In the genomic region with DNA sequence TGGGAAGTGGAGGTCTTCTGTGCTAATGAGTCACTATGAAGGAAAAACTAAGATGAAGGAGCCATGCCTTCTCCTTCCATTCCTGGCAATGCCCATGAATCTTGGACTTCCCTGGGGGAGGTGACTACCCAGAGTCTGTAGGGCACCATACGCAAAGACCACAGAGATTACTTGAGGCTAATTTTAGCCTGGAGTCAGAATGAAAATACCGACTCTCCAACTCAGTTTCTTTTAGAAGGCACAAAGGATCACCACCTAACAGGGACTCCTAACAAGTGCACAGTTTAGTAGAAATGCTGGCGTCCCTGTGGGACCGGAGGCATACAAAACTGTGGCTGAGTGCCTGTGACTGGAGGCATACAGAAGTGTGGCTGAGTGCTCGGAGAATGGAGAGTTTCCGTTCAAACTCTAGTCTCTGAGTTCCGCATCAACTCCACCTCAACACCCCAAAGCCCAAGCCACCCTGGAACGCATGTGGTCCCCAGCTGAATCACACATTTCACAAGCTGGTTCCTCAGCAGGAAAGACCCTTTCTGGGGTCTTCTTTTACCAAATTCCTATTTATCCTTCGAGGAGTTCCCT, we compare ENCODE assay signal across 25 mouse cellular contexts. TPM values are rescaled to one million over a fixed set of nuclear protein-coding genes. Genes with fewer than 3 reads are reported as not detected.
DNase-seq lines count a peak whose midpoint lies in the region; ATAC-seq and TF ChIP-seq lines count a peak whose summit lies in the region.
"Had no signal": no experiment of that assay in that cellular context is flagged by ENCODE, and none has a peak within 500 bp of the region (broad histone marks: within the 10 kb centered on the region; RNA-seq: fewer than 3 reads in every experiment).

No protein-coding gene starts in this region.

- no peak for ATAC-seq in forebrain, embryonic 11.5 days (replicated peaks; ENCODE audit: low FRiP score)
- no peak for ATAC-seq in forebrain, embryonic 15.5 days (replicated peaks)
- no peak for ATAC-seq in heart, postnatal 0 days (ENCODE audit: insufficient read depth, low read depth)
- ATAC-seq in liver, embryonic 12.5 days: no peak
- ATAC-seq: midbrain, embryonic 15.5 days; Patski had no signal

- no peaks in the 10 kb centered on the region for H3K27me3 ChIP-seq in forebrain, embryonic 11.5 days (ENCODE audit: control insufficient read depth, insufficient read depth, low read length)
- no peaks in the 10 kb centered on the region for H3K27me3 ChIP-seq in forebrain, embryonic 15.5 days
- H3K27me3 ChIP-seq in heart, postnatal 0 days (ENCODE audit: control insufficient read depth, insufficient read depth, low read length): no peaks in the 10 kb centered on the region
- no peaks in the 10 kb centered on the region for H3K27me3 ChIP-seq in liver, embryonic 12.5 days (replicated peaks)

- no peaks in the 10 kb centered on the region for H3K9me3 ChIP-seq in forebrain, embryonic 11.5 days (ENCODE audit: control insufficient read depth, low read length)
- H3K9me3 ChIP-seq in forebrain, embryonic 15.5 days: no peaks in the 10 kb centered on the region
- no peaks in the 10 kb centered on the region for H3K9me3 ChIP-seq in heart, postnatal 0 days (replicated peaks; ENCODE audit: control insufficient read depth, low read length)
- H3K9me3 ChIP-seq in liver, embryonic 12.5 days (replicated peaks): no peaks in the 10 kb centered on the region
- H3K9me3 ChIP-seq: forebrain, embryonic 12.5 days; limb, embryonic 13.5 days; lung, embryonic 15.5 days; midbrain, embryonic 15.5 days had no signal

- H3K4me2 ChIP-seq in forebrain, embryonic 11.5 days (ENCODE audit: low read depth, low read length, severe bottlenecking): no peak overlapping the region
- H3K4me2 ChIP-seq in forebrain, embryonic 15.5 days (replicated peaks): no peak overlapping the region
- H3K4me2 ChIP-seq in heart, postnatal 0 days (ENCODE audit: low read depth, low read length): peak overlapping the region; percentile 14; the same call in 1 of the 2 replicates
- H3K4me2 ChIP-seq in liver, embryonic 12.5 days: 0 out of 2 replicates have a peak overlapping the region, but pooled peaks have one; percentile 5
- H3K4me2 ChIP-seq: forebrain, embryonic 12.5 days; limb, embryonic 13.5 days; lung, embryonic 15.5 days; midbrain, embryonic 15.5 days had no signal

- H3K4me1 ChIP-seq in forebrain, embryonic 11.5 days (replicated peaks; ENCODE audit: control insufficient read depth, insufficient read depth, low read length): peaks cover 6% of the 10 kb centered on the region
- H3K4me1 ChIP-seq in forebrain, embryonic 15.5 days: peaks cover 19% of the 10 kb centered on the region
- peaks cover 17% of the 10 kb centered on the region for H3K4me1 ChIP-seq in heart, postnatal 0 days (ENCODE audit: control insufficient read depth, insufficient read depth)
- H3K4me1 ChIP-seq in liver, embryonic 12.5 days: peaks cover 36% of the 10 kb centered on the region

- H3K4me3 ChIP-seq in forebrain, embryonic 11.5 days (ENCODE audit: low read depth, low read length): no peak overlapping the region
- H3K4me3 ChIP-seq in forebrain, embryonic 15.5 days: no peak overlapping the region
- no peak overlapping the region for H3K4me3 ChIP-seq in heart, postnatal 0 days (ENCODE audit: low read depth, low read length)
- H3K4me3 ChIP-seq in liver, embryonic 12.5 days: no peak overlapping the region
- H3K4me3 ChIP-seq: forebrain, embryonic 12.5 days; limb, embryonic 13.5 days; lung, embryonic 15.5 days; midbrain, embryonic 15.5 days had no signal

- no peak for TF ChIP-seq EP300 in heart, postnatal 0 days (IDR thresholded peaks at IDR 0.05; ENCODE audit: low read depth)

- intact Hi-C loops in heart, postnatal 36 days (cut with DNase I): no loop called here

- no peak overlapping the region for H3K9ac ChIP-seq in forebrain, embryonic 11.5 days (ENCODE audit: low read length)
- no peak overlapping the region for H3K9ac ChIP-seq in forebrain, embryonic 15.5 days (replicated peaks)
- no peak overlapping the region for H3K9ac ChIP-seq in heart, postnatal 0 days (replicated peaks; ENCODE audit: low read depth, low read length)
- no peak overlapping the region for H3K9ac ChIP-seq in liver, embryonic 12.5 days
- H3K9ac ChIP-seq: forebrain, embryonic 12.5 days; limb, embryonic 13.5 days; lung, embryonic 15.5 days; midbrain, embryonic 15.5 days had no signal

- TF ChIP-seq CTCF in heart, postnatal 0 days (IDR thresholded peaks at IDR 0.05; ENCODE audit: low read depth): no peak

- no peaks in the 10 kb centered on the region for H3K36me3 ChIP-seq in forebrain, embryonic 11.5 days (ENCODE audit: control insufficient read depth, insufficient read depth, low read length)
- no peaks in the 10 kb centered on the region for H3K36me3 ChIP-seq in forebrain, embryonic 15.5 days
- H3K36me3 ChIP-seq in heart, postnatal 0 days (replicated peaks; ENCODE audit: control insufficient read depth, insufficient read depth, low read length): no peaks in the 10 kb centered on the region
- H3K36me3 ChIP-seq in liver, embryonic 12.5 days: peaks cover 28% of the 10 kb centered on the region
- H3K36me3 ChIP-seq: forebrain, embryonic 12.5 days; limb, embryonic 13.5 days; lung, embryonic 15.5 days; midbrain, embryonic 15.5 days had no signal

- peak; percentile 21 for DNase-seq in forebrain, embryonic 11.5 days (ENCODE audit: low spot score)
- DNase-seq in heart, postnatal 0 days (ENCODE audit: low spot score): no peak
- no peak for DNase-seq in heart, postnatal 36 days
- peak; percentile 42 to 43 for DNase-seq in B cell, adult 2 months
- DNase-seq in T-cell, adult 2 months (ENCODE audit: low spot score): no peak
- DNase-seq in kidney, postnatal 10 days: no peak
- DNase-seq: adrenal gland, postnatal 25 days; cerebellum, adult 11 months; cerebellum, postnatal 25 days; kidney, adult 9 months; retina, postnatal 1 day had no signal

- WGBS in forebrain, embryonic 11.5 days: 91% methylated on average over 9 of the region's 9 CpGs
- 90% methylated on average over 9 of the region's 9 CpGs for WGBS in forebrain, embryonic 15.5 days
- 52% methylated on average over 9 of the region's 9 CpGs for WGBS in heart, postnatal 0 days
- 72% methylated on average over 9 of the region's 9 CpGs for WGBS in liver, embryonic 12.5 days (ENCODE audit: insufficient replicate concordance)

- no peak overlapping the region for H3K27ac ChIP-seq in forebrain, embryonic 11.5 days (ENCODE audit: low read depth, low read length)
- no peak overlapping the region for H3K27ac ChIP-seq in forebrain, embryonic 15.5 days (replicated peaks)
- peak overlapping the region; percentile 52; the same call in 1 of the 2 replicates for H3K27ac ChIP-seq in heart, postnatal 0 days (ENCODE audit: low read depth)
- H3K27ac ChIP-seq in liver, embryonic 12.5 days: no peak overlapping the region
- H3K27ac ChIP-seq: forebrain, embryonic 12.5 days; limb, embryonic 13.5 days; lung, embryonic 15.5 days; midbrain, embryonic 15.5 days had no signal

RNA-seq across cellular contexts. Expression of a gene that starts 4.6 kb away (rescaled TPM):
- polyA plus RNA-seq in forebrain, embryonic 11.5 days (2014; fragmentation: Nextera tagmentation; extraction: Ambion mirVana): 6.7 and 7.5 TPM in 2 replicates
- 7.8 and 8.2 TPM in 2 replicates for polyA plus RNA-seq in forebrain, embryonic 15.5 days (2015; fragmentation: Nextera tagmentation; extraction: Ambion mirVana)
- total RNA-seq in heart, postnatal 0 days (2014; rRNA removed; ENCODE audit: low replicate concordance): 13.4 and 16.6 TPM in 2 replicates
- polyA plus RNA-seq in heart, postnatal 0 days (2015; fragmentation: Nextera tagmentation; extraction: Ambion mirVana): 6.1 and 6.8 TPM in 2 replicates
- 1 to 10 TPM; 4.7 to 5.2 TPM for total RNA-seq in heart, postnatal 36 days (2021)
- 26.5 and 29.9 TPM in 2 replicates for polyA plus RNA-seq in liver, embryonic 12.5 days (2016; fragmentation: Nextera tagmentation; extraction: Ambion mirVana)
- polyA plus RNA-seq: Patski had no signal

RNA-seq across cellular contexts. Expression of a gene that starts 18.8 kb away (rescaled TPM):
- polyA plus RNA-seq in forebrain, embryonic 11.5 days (2014; fragmentation: Nextera tagmentation; extraction: Ambion mirVana): 0.35 TPM in 1 of 2 replicates, not detected in the other
- not detected in 2 replicates for polyA plus RNA-seq in forebrain, embryonic 15.5 days (2015; fragmentation: Nextera tagmentation; extraction: Ambion mirVana)
- total RNA-seq in heart, postnatal 0 days (2014; rRNA removed; ENCODE audit: low replicate concordance): not detected in 2 replicates
- not detected in 2 replicates for polyA plus RNA-seq in heart, postnatal 0 days (2015; fragmentation: Nextera tagmentation; extraction: Ambion mirVana)
- total RNA-seq in heart, postnatal 36 days (2021): not detected
- 1.5 and 1.6 TPM in 2 replicates for polyA plus RNA-seq in liver, embryonic 12.5 days (2016; fragmentation: Nextera tagmentation; extraction: Ambion mirVana)
- total RNA-seq: adrenal gland, postnatal 25 days; layer of hippocampus, postnatal 14 days; left cerebral cortex, postnatal 10 days had no signal
- polyA plus RNA-seq: forebrain, embryonic 12.5 days; gonadal fat pad, adult 2 months; hindbrain, embryonic 11.5 days; intestine, embryonic 14.5 days; large intestine, adult 2 months; limb, embryonic 13.5 days; midbrain, embryonic 15.5 days; Patski; small intestine, adult 2 months had no signal

Comparison
In these comparisons a context has a peak if more than half of its experiments do, and no peak if none do; other contexts are left out.
1. DNase-seq: peak in forebrain, embryonic 11.5 days (single experiment) and B cell, adult 2 months (2 of 2); none in heart, postnatal 0 days (single experiment), heart, postnatal 36 days (0 of 2), T-cell, adult 2 months (single experiment) and kidney, postnatal 10 days (single experiment).
2. H3K4me2 ChIP-seq: peak in heart, postnatal 0 days (single experiment) and liver, embryonic 12.5 days (single experiment); none in forebrain, embryonic 11.5 days (single experiment) and forebrain, embryonic 15.5 days (single experiment).